Mouse (Mus musculus) CH12.LX (cell line): ENCODE measurements around the gene Atg4d. TPM values are rescaled to one million over a fixed set of nuclear protein-coding genes. Genes with fewer than 3 reads are reported as not detected.
A peak's percentile ranks its signal among the peaks of the same experiment; 100 is the strongest.

ENCODE experiments used
- DNase-seq: peaks from one replicate; pipeline ENCODE4 v3.0.0-alpha.2; 2013; ENCODE audit errors: extremely low read depth
- H3K27ac ChIP-seq: 2 replicates; pipeline ENCODE4 v1.5.1; 2012; ENCODE audit warnings: low read depth, mild to moderate bottlenecking, control low read depth, moderate library complexity; ENCODE audit not compliant: insufficient read depth
- H3K27me3 ChIP-seq: replicated peaks from 2 replicates; pipeline ENCODE3; 2012; ENCODE audit warnings: inconsistent platforms
- H3K36me3 ChIP-seq, 2 experiments: replicated peaks in 1 of 2; 2 replicates each; pipeline versions ENCODE3 to v1.6.1; 2012; ENCODE audit warnings: inconsistent platforms in 1 of 2, low read length in 1 of 2, mild to moderate bottlenecking in 1 of 2, mixed read lengths in 1 of 2, moderate library complexity in 1 of 2; ENCODE audit not compliant: control insufficient read depth in 1 of 2, insufficient read depth in 1 of 2
- H3K4me1 ChIP-seq, 2 experiments: 2 replicates each; pipeline ENCODE4 v1.6.1; 2012; ENCODE audit warnings: inconsistent platforms in 1 of 2, moderate library complexity in 1 of 2; ENCODE audit not compliant: insufficient read depth in 2 of 2, control insufficient read depth in 1 of 2
- H3K4me2 ChIP-seq: 2 replicates; pipeline ENCODE4 v1.6.1; 2012; ENCODE audit warnings: low read depth, mild to moderate bottlenecking, control low read depth; ENCODE audit not compliant: poor library complexity, insufficient read depth, severe bottlenecking
- H3K4me3 ChIP-seq, 3 experiments: fragments of 150-350 bp in 1 of 3; sonication (generic) in 1 of 3; replicated peaks in 1 of 3; 2 replicates each; pipeline versions ENCODE3 to v1.5.1; 2011 to 2012; ENCODE audit warnings: low read depth in 2 of 3, low read length in 2 of 3, mild to moderate bottlenecking in 2 of 3, moderate library complexity in 2 of 3, control low read depth in 1 of 3, improper control_type of control experiment in 1 of 3, inconsistent platforms in 1 of 3, mixed read lengths in 1 of 3; ENCODE audit not compliant: poor library complexity in 1 of 3
- H3K79me2 ChIP-seq: replicated peaks from 2 replicates; pipeline ENCODE4 v1.6.1; 2012; ENCODE audit warnings: mild to moderate bottlenecking, moderate library complexity; ENCODE audit not compliant: control insufficient read depth, poor library complexity, insufficient read depth, severe bottlenecking; ENCODE audit errors: extremely low read depth
- H3K9ac ChIP-seq: 2 replicates; pipeline ENCODE4 v1.6.1; 2012; ENCODE audit warnings: low read depth, mild to moderate bottlenecking, control low read depth, moderate library complexity; ENCODE audit not compliant: insufficient read depth
- H3K9me3 ChIP-seq: replicated peaks from 2 replicates; pipeline ENCODE3; 2012; ENCODE audit warnings: low read length, inconsistent platforms, mixed read lengths
- BHLHE40 ChIP-seq: IDR thresholded peaks from 2 replicates; pipeline ENCODE4 v1.6.1; 2011; ENCODE audit warnings: mild to moderate bottlenecking, low read depth, low read length, improper control_type of control experiment
- CHD1 ChIP-seq: IDR thresholded peaks from 2 replicates; pipeline ENCODE4 v1.6.1; 2012; ENCODE audit warnings: low read depth, low read length, improper control_type of control experiment, inconsistent platforms
- CHD2 ChIP-seq: IDR thresholded peaks from 2 replicates; pipeline ENCODE4 v1.6.1; 2011; ENCODE audit warnings: low read length, improper control_type of control experiment
- CTCF ChIP-seq, 2 experiments: IDR thresholded peaks in 1 of 2; conservative IDR thresholded peaks in 1 of 2; 2 replicates each; pipeline ENCODE4 v1.5.1; 2011 to 2012; ENCODE audit warnings: low read depth in 2 of 2, low read length in 2 of 2, improper control_type of control experiment in 1 of 2, inconsistent platforms in 1 of 2, mild to moderate bottlenecking in 1 of 2, moderate library complexity in 1 of 2
- E2F4 ChIP-seq: IDR thresholded peaks from 2 replicates; pipeline ENCODE4 v1.6.1; 2011; ENCODE audit warnings: low read depth, low read length, improper control_type of control experiment; ENCODE audit not compliant: insufficient replicate concordance
- ELF1 ChIP-seq: IDR thresholded peaks from 2 replicates; pipeline ENCODE4 v1.6.1; 2014; ENCODE audit warnings: low read depth, mild to moderate bottlenecking, inconsistent platforms, low read length, improper control_type of control experiment
- EP300 ChIP-seq: IDR thresholded peaks from 2 replicates; pipeline ENCODE4 v1.6.1; 2011; ENCODE audit warnings: low read length, improper control_type of control experiment
- ETS1 ChIP-seq: conservative IDR thresholded peaks from 2 replicates; pipeline ENCODE4 v1.6.1; 2012; ENCODE audit warnings: low read depth, mild to moderate bottlenecking, inconsistent platforms, low read length, improper control_type of control experiment, moderate library complexity
- GABPA ChIP-seq: IDR thresholded peaks from 2 replicates; pipeline ENCODE4 v1.6.1; 2012; ENCODE audit warnings: low read depth, low read length, improper control_type of control experiment, inconsistent platforms; ENCODE audit not compliant: insufficient replicate concordance
- HCFC1 ChIP-seq: IDR thresholded peaks from 2 replicates; pipeline ENCODE4 v1.6.1; 2012; ENCODE audit warnings: low read depth, mild to moderate bottlenecking, inconsistent platforms, low read length, improper control_type of control experiment
- IRF4 ChIP-seq: IDR thresholded peaks from 2 replicates; pipeline ENCODE4 v1.6.1; 2014; ENCODE audit warnings: low read depth, mild to moderate bottlenecking, inconsistent platforms, low read length, improper control_type of control experiment
- JUN ChIP-seq: IDR thresholded peaks from 2 replicates; pipeline ENCODE4 v1.6.1; 2011; ENCODE audit warnings: low read depth, mild to moderate bottlenecking, low read length, improper control_type of control experiment, moderate library complexity; ENCODE audit not compliant: insufficient read depth
- JUND ChIP-seq: conservative IDR thresholded peaks from 2 replicates; pipeline ENCODE4 v1.6.1; 2011; ENCODE audit warnings: low read depth, low read length, improper control_type of control experiment
- KAT2A ChIP-seq: IDR thresholded peaks from 2 replicates; pipeline ENCODE4 v1.6.1; 2012; ENCODE audit warnings: low read length, improper control_type of control experiment, inconsistent platforms; ENCODE audit not compliant: insufficient replicate concordance
- MAFK ChIP-seq: IDR thresholded peaks from 2 replicates; pipeline ENCODE4 v1.6.1; 2011; ENCODE audit warnings: low read length, improper control_type of control experiment; ENCODE audit not compliant: insufficient replicate concordance
- MAX ChIP-seq: IDR thresholded peaks from 2 replicates; pipeline ENCODE4 v1.6.1; 2011; ENCODE audit warnings: low read length, improper control_type of control experiment
- MAZ ChIP-seq: IDR thresholded peaks from 2 replicates; pipeline ENCODE4 v1.6.1; 2012; ENCODE audit warnings: low read depth, mild to moderate bottlenecking, inconsistent platforms, low read length, improper control_type of control experiment, moderate library complexity
- MEF2A ChIP-seq: IDR thresholded peaks from 2 replicates; pipeline ENCODE4 v1.6.1; 2014; ENCODE audit warnings: low read depth, mild to moderate bottlenecking, inconsistent platforms, low read length, improper control_type of control experiment, borderline replicate concordance
- MXI1 ChIP-seq: IDR thresholded peaks from 2 replicates; pipeline ENCODE4 v1.6.1; 2011; ENCODE audit warnings: mild to moderate bottlenecking, low read depth, low read length, improper control_type of control experiment
- MYC ChIP-seq: IDR thresholded peaks from 2 replicates; pipeline ENCODE4 v1.6.1; 2011; ENCODE audit warnings: low read depth, mild to moderate bottlenecking, improper control_type of control experiment, low read length
- NELFE ChIP-seq: IDR thresholded peaks from 2 replicates; pipeline ENCODE4 v1.6.1; 2011; ENCODE audit warnings: low read depth, low read length, improper control_type of control experiment
- NRF1 ChIP-seq: IDR thresholded peaks from 2 replicates; pipeline ENCODE4 v1.6.1; 2014; ENCODE audit warnings: low read depth, mild to moderate bottlenecking, inconsistent platforms, low read length, improper control_type of control experiment, moderate library complexity
- PAX5 ChIP-seq: IDR thresholded peaks from 2 replicates; pipeline ENCODE4 v1.6.1; 2012; ENCODE audit warnings: low read length, inconsistent platforms, mixed read lengths
- POLR2A ChIP-seq: IDR thresholded peaks from 2 replicates; pipeline ENCODE4 v1.6.1; 2011; ENCODE audit warnings: low read depth, mild to moderate bottlenecking, improper control_type of control experiment, low read length
- POLR2AphosphoS2 ChIP-seq: IDR thresholded peaks from 2 replicates; pipeline ENCODE4 v1.6.1; 2011; ENCODE audit warnings: low read depth, low read length, improper control_type of control experiment
- RAD21 ChIP-seq: IDR thresholded peaks from 2 replicates; pipeline ENCODE4 v1.6.1; 2011; ENCODE audit warnings: low read depth, mild to moderate bottlenecking, low read length, improper control_type of control experiment, moderate library complexity
- RCOR1 ChIP-seq: conservative IDR thresholded peaks from 2 replicates; pipeline ENCODE4 v1.6.1; 2012; ENCODE audit warnings: low read depth, mild to moderate bottlenecking, inconsistent platforms, low read length, improper control_type of control experiment
- SIN3A ChIP-seq: IDR thresholded peaks from 2 replicates; pipeline ENCODE4 v1.6.1; 2012; ENCODE audit warnings: low read length, improper control_type of control experiment, inconsistent platforms
- SMC3 ChIP-seq: IDR thresholded peaks from 2 replicates; pipeline ENCODE4 v1.6.1; 2011; ENCODE audit warnings: low read depth, low read length, improper control_type of control experiment
- TBP ChIP-seq: conservative IDR thresholded peaks from 2 replicates; pipeline ENCODE4 v1.6.1; 2011; ENCODE audit warnings: low read depth, low read length, improper control_type of control experiment
- TCF12 ChIP-seq: IDR thresholded peaks from 2 replicates; pipeline ENCODE4 v1.6.1; 2014; ENCODE audit warnings: low read depth, mild to moderate bottlenecking, inconsistent platforms, low read length, improper control_type of control experiment
- UBTF ChIP-seq: IDR thresholded peaks from 2 replicates; pipeline ENCODE4 v1.6.1; 2012; ENCODE audit warnings: low read depth, mild to moderate bottlenecking, inconsistent platforms, low read length, improper control_type of control experiment, moderate library complexity
- USF1 ChIP-seq: IDR thresholded peaks from 2 replicates; pipeline ENCODE4 v1.6.1; 2014; ENCODE audit warnings: low read depth, mild to moderate bottlenecking, inconsistent platforms, low read length, improper control_type of control experiment
- USF2 ChIP-seq: conservative IDR thresholded peaks from 2 replicates; pipeline ENCODE4 v1.6.1; 2011; ENCODE audit warnings: low read depth, low read length, improper control_type of control experiment
- ZC3H11A ChIP-seq: IDR thresholded peaks from 2 replicates; pipeline ENCODE4 v1.6.1; 2012; ENCODE audit warnings: low read depth, mild to moderate bottlenecking, inconsistent platforms, low read length, improper control_type of control experiment
- ZKSCAN1 ChIP-seq: IDR thresholded peaks from 2 replicates; pipeline ENCODE4 v1.6.1; 2012; ENCODE audit warnings: low read depth, inconsistent platforms, low read length, improper control_type of control experiment, borderline replicate concordance
- ZNF384 ChIP-seq: IDR thresholded peaks from 2 replicates; pipeline ENCODE4 v1.6.1; 2012; ENCODE audit warnings: low read depth, low read length, improper control_type of control experiment, inconsistent platforms
- dilution Hi-C: fragments of 300-500 bp; cut with MboI; formaldehyde crosslinking; loops from 2 replicates; pipeline ENCODE4 v1.14.3; 2020; ENCODE audit warnings: low sequenced_read_pairs; ENCODE audit not compliant: extremely low pct_unique_long_range_greater_than_20kb, extremely low pct_ligation_motif_present
- in situ Hi-C: fragments of 300-500 bp; cut with MboI; formaldehyde crosslinking; loops from 3 replicates; pipeline ENCODE4 v1.14.3; 2019; ENCODE audit warnings: low sequenced_read_pairs, low pct_ligation_motif_present, low pct_unique_long_range_greater_than_20kb, mixed read lengths
- polyA plus RNA-seq: library from polyadenylated mRNA; unstranded; fragments of >175 nt; gene quantifications from 2 replicates; pipeline ENCODE4 v1.2.1, GENCODE M21; 2012; ENCODE audit warnings: low read depth; ENCODE audit not compliant: insufficient read length
- total RNA-seq, 2 experiments: library from RNA; depleted of rRNA; stranded (reverse); fragments of 300-350 nt in 1 of 2; fragments of >200 nt in 1 of 2; gene quantifications; 2 replicates each; pipeline ENCODE4 v1.2.3; 2012 to 2014

The Atg4d gene
- total and polyA plus RNA-seq, 3 experiments = 7.7 to 14.3 (median 10.3) TPM

GRCm38 (mm10) chr9:21220490-21221382 lies 44.4 kb upstream of the Atg4d start:
- in situ Hi-C loops (loop anchor here (5.0 to 10.0 kb wide), 2 partner anchors 63 to 194 kb away; partner anchors contain the start of gene Qtrt1), dilution Hi-C loops (no loop called here)
- peaks cover 2 to 21% of the 10 kb centered on the region in 2 experiments; a peak in 2 of 4 replicates for H3K4me1 ChIP-seq
- peaks cover 2% of the 10 kb centered on the region for H3K27me3 ChIP-seq
- H3K4me2 ChIP-seq = peak overlapping the region; percentile 76
- peak; percentile 97 for DNase-seq
- peak overlapping the region; percentile 19; the same call in 1 of the 2 replicates for H3K27ac ChIP-seq
- H3K79me2 ChIP-seq = no peaks in the 10 kb centered on the region
- H3K4me3 ChIP-seq = peak overlapping the region; percentile 34 to 57 (median 45)
- H3K9ac ChIP-seq = peak overlapping the region; percentile 38
- no peaks in the 10 kb centered on the region for H3K36me3 ChIP-seq
- peaks cover 10% of the 10 kb centered on the region for H3K9me3 ChIP-seq
- TF ChIP-seq ZKSCAN1 = no peak
- no peak for TF ChIP-seq RCOR1
- TF ChIP-seq E2F4 = peak; percentile 85; the same call in 1 of the 2 replicates
- TF ChIP-seq CHD1 = no peak
- peak; percentile 70; the same call in 1 of the 2 replicates for TF ChIP-seq MXI1
- TF ChIP-seq MAFK = no peak
- peak; percentile 85 for TF ChIP-seq NRF1
- peak; percentile 90 for TF ChIP-seq SIN3A
- TF ChIP-seq POLR2A = peak; percentile 49
- TF ChIP-seq UBTF = no peak
- no peak for TF ChIP-seq GABPA
- no peak for TF ChIP-seq USF1
- peak; percentile 92 for TF ChIP-seq RAD21
- no peak for TF ChIP-seq ETS1
- peak; percentile 72; the same call in 1 of the 2 replicates for TF ChIP-seq TCF12
- TF ChIP-seq JUND = no peak; the same call in 1 of the 2 replicates
- TF ChIP-seq HCFC1 = peak; percentile 39
- peak; percentile 63 for TF ChIP-seq TBP
- TF ChIP-seq SMC3 = peak; percentile 88
- peak; percentile 66; the same call in 1 of the 2 replicates for TF ChIP-seq MAX
- TF ChIP-seq KAT2A = 0 out of 2 replicates have a peak, but pooled peaks have one; percentile 38
- TF ChIP-seq PAX5 = no peak
- peak; percentile 86 for TF ChIP-seq ELF1
- no peak for TF ChIP-seq USF2
- no peak for TF ChIP-seq POLR2AphosphoS2
- peak; percentile 63 for TF ChIP-seq IRF4
- 0 out of 2 replicates have a peak, but pooled peaks have one; percentile 50 for TF ChIP-seq MYC
- TF ChIP-seq CTCF (conservative IDR thresholded peaks at IDR 0.05 in 1 of 2, IDR thresholded peaks at IDR 0.05 in 1 of 2; ENCODE audit: low read depth in 2 of 2, low read length in 2 of 2) = peak; percentile 89 to 99
- TF ChIP-seq MAZ = no peak
- TF ChIP-seq EP300 = no peak
- TF ChIP-seq MEF2A = 0 out of 2 replicates have a peak, but pooled peaks have one; percentile 42
- TF ChIP-seq JUN = no peak
- no peak for TF ChIP-seq BHLHE40
- TF ChIP-seq CHD2 = peak; percentile 92
- peak; percentile 75 for TF ChIP-seq NELFE
- peak; percentile 54 for TF ChIP-seq ZC3H11A
- 0 out of 2 replicates have a peak, but pooled peaks have one; percentile 9 for TF ChIP-seq ZNF384
